Mouse (Mus musculus) Muller cell, postnatal 12 days (primary cell): ENCODE results near the gene Gm32742.

Source experiments
- DNase-seq: peaks from one replicate; pipeline ENCODE4 v3.0.0-alpha.2; 2015; ENCODE audit errors: inconsistent ontology term

Gene Gm32742

DNA sequence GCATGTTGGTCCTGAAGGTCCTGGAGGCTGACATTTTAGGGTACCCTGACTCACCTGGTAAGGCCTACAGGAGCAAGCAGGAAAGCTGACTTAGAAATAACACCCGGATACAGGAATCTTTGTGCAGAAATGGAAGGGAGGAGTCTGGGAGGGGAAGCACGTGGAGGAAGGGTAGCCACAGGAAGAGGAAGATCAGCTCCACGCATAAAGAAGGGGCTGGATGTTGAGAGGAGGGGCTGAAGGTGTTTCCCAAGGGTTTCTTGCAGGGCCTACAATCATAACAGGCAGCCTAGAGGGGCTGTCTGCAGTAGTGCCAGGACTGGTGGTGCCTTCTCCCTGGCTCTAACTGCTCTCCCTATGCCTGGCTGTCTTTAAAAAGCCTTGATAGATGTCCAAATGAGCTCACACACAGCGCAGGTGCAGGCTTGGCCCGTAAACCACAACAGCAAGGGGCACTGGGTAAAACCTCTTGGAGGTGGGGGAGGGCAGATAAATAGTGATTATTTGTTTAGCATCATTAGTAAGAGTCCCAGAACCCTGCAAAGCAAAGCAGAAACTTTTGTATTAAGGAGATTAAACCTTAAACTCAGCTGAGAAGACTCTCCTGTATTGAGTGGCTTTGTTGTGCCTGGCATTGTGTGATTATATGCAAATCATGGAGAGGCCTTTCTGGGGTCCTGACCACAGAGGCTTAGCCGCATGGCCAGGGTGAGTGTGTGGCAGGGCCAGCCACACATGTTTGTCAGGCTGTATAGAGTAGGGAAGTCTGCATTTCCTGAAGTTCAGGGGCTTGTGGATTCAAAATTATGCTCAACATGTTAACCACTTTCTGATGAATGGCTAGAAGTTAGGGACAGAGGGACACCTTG lies at the start of gene Gm32742:
Gm32742 (minus strand) TSS at position 206 of the 869 bp plus-strand sequence.
- DNase-seq, result no peak

- no peak for DNase-seq
These were observed 48.5 kb upstream of the Gm32742 start for GRCm38 (mm10) chr9:51213729-51214237.

- no peak for DNase-seq
These were observed 47.9 kb upstream of the Gm32742 start, which contains the start of gene Pou2af1 for GRCm38 (mm10) chr9:51213023-51213728. Gene Pou2af1 (plus strand): TSS chr9:51213708.

DNA sequence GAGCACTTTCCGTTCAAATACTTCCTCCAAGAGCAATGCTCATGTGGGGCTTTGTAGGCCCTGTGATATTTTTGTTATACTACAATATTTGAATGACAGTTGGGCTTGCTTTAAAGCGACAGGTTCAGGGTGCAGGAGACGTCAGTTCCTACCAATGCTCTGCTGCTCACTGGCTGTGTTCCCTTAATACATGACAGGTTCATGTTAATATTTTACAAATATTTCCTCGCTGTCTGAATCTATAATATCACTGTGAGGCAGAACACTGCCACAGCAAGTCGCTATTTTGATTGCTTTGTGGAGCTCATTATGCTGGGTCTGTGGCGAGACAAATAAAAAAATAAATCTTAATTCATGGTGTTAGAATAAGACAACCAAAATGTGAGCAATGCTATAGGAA lies 45.9 kb upstream of the Gm32742 start:
- no peak for DNase-seq

GRCm38 (mm10) chr9:51208974-51209332 lies 43.6 kb upstream of the Gm32742 start:
- no peak for DNase-seq

- DNase-seq, result no peak
These were observed 29.5 kb upstream of the Gm32742 start for GRCm38 (mm10) chr9:51194790-51195189.

DNA sequence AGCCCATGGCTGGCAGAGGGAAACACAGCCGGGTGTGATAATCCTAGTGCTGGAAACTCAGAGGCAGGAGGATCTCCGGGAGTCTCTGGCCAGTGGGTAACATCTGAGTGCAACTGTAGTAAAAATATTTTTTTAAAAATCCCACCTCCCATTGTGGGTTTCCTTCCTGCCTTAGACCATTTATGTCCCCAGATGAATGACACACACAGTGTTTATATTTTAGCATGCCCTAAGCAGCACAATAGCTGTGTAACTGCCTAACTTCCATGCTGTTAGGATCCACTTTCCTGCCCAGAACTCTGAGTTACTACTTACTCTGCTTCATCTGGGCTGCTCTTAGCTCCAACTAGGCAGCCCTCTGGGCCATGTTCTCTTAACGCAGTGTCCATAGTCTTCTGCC lies 25.3 kb upstream of the Gm32742 start:
- no peak for DNase-seq

DNA sequence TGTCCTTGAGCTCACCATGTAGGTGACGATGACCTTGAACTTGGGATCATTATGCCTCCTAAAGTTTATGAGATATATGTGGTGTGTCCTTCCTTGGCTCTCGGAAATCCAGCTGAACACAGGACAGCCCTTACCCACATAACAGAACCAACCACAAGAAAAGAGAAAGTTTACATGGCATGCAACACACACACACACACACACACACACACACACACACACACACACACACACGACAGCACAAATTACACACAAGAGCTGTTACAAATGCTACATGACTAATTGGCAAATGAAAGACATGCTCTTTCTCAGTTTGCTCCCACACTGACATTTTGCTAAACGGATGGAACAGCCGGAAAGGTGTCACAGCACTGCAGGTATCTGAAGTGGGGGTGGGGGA lies 20.6 kb upstream of the Gm32742 start:
- no peak for DNase-seq

- DNase-seq, result no peak
These were observed 20.1 kb upstream of the Gm32742 start for GRCm38 (mm10) chr9:51185386-51185785.

DNA sequence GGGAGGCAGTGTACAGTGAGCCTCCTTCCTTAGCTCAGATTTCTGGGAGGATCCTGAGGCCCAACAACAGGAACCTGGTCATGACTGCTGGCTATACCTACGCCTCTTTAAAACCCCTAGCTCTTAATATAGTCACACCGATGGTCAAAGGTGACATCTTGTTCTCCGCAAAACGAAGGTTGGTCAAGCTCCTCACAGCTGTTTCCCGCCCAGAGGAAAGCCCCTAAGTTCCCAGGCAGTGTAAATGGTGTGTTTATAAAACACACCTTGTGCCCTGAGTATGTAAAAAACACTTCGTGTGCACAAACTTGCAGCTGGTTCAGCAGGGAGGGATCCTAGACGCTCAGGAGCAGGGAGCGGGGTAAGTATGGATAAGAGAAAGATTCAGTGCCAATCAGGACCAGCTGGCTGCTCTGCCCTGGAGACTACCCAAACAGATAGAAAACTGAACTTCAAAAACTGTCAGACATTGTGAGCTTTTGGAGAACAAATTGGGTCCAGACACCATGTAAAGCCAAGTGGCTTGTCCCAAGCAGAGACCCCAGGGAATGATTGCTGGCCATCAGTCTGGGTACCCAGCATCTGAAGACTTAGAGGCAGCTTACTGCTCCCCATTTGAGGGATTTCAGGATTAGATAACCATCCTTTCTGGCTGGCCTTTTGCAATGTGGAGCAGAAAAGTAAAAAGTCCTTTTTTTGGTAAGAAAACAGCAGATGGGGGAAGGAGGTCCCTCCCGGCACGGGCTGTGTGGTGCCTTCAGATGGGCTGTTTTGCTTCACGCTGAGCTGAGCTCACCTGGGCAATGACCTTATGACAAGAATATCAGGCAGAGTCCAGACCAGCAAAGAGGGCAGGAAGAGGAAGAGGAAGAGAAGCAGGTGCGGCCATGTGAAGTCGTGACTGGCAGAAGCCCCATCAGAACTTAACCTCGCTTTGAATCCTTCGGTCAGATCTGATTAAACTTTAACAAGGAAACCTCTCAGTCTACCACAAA lies 17.7 kb upstream of the Gm32742 start:
- DNase-seq, result no peak

DNA sequence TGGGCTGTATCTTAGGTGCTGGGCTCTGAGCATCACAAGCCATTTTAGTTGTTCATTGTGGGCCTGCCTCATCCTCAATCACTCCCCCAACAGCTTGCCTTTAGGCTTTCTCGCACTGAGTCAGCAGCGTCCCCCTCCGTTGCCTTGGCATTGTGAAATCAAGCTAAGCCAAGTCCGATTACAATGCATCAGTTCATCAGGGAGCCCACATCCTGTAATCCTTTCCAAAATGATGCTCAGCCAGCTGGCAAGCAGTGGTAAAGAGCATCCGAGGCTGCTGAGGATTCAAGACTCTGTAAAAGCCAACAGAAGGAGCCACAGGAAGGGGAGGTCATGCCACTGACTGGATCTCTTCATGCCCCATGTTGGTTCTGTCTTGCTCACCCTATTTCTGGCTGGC lies 15.3 kb upstream of the Gm32742 start:
- peak; percentile 95 for DNase-seq

GRCm38 (mm10) chr9:51178297-51178696 lies 13.0 kb upstream of the Gm32742 start:
- DNase-seq, result no peak

DNA sequence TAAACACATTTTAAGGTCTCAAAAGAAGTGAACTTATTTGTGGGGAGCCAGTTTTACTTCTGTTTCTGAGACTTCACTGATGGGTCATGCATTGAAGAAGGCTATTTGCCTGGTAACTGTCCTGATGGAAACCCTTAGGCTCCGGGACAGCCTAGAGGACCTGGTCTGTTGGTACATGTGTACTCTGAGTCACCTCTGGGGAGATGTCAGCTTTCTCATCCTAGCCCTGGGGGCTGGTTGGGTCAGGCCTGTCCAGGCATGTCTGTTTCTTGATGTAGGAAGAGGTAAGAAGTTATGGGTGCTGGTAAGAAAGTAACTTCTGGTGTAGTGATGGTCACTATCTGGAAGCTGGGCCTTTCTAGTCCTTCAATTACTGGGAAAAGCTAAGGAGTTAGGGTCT lies 10.4 kb upstream of the Gm32742 start:
- DNase-seq, result no peak

DNA sequence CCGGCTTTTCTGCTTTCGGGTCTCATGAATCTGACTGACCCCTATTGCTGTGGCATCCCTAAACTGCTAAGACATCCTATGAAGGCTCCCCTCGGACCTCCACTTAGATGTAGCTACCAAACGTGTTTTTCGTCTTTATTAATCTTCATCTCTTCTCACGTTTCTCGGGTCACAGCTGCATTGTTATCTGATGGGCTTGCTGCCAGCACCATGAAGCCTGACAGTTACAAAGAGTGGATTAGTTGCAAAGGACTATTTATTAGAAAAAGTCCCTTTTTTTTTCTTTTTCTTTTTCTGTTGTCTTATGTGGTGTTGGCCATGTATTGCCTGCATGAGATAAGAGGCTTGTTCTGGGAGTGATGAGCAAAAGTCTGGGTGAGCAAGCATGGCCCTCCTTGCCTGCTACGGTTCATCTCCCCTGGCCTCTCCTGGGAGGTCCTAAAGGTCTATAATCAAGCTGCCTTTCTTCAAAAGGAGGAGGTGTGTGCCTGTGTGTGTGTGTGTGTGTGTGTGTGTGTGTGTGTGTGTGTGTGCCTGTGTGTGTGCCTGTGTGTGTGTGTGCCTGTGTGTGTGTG lies 9.7 kb upstream of the Gm32742 start:
- no peak for DNase-seq

DNA sequence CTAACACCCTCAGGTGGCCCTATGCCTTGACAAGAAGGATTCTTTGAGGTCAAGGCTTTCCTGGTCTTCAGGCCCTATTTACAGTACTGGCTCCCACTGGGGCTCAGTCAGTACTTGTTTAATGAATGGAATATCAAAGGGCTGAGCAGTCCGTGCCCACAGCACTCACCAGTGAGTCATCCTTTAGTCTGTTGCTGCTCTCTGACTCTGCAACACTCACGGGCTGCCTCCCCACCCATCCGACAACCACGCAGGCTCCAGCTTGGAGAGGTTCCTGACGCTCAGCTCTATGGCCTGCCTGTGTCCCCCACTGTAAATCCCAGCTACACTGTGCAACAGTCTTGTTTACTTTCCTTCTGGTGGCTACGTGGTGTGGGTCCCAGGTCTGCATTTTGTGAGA lies 5.0 kb upstream of the Gm32742 start:
- peak; percentile 83 for DNase-seq

GRCm38 (mm10) chr9:51169133-51169532 lies 3.8 kb upstream of the Gm32742 start:
- no peak for DNase-seq

DNA sequence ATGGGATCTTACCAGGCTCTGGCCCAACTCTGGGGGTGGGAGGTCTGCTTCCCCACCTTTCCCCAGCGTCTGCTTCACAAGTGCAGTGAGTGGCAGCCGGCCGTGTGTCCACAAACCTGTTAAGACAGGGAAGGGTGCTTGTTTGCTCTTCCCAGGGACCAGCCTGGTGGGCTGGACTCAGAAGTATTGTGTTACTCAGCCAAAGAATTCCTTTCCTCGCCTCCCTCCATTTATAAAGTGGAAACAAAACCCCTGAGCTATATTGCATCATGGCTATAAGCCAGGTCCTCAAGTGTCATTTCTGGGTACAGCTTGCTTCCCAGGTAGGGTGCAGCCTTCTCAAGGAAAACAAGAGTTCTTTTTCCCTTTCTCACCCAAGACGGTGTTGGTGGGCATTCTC lies 3.4 kb upstream of the Gm32742 start:
- no peak for DNase-seq

- DNase-seq, result no peak
These were observed 2.6 kb upstream of the Gm32742 start for GRCm38 (mm10) chr9:51167954-51168353.

DNA sequence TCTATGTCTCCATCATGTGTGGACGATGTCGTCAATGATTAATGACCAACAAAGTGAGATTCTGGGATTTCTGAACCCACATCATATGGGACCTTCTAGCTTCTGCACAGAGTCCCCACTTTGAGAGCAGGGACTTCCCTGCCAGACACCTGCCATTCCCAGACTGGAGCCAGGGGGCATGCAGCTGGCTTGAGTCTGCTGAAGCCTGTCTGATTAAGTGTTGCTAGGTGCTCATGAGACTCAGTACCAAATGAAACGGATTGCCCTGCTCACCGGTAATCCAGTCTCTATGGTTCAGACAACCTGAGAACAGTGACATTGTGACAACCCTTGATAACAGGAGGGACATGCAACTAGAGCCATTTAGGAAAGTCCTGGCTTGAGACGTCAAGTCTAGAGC lies 1.3 kb downstream of the Gm32742 start:
- no peak for DNase-seq

DNA sequence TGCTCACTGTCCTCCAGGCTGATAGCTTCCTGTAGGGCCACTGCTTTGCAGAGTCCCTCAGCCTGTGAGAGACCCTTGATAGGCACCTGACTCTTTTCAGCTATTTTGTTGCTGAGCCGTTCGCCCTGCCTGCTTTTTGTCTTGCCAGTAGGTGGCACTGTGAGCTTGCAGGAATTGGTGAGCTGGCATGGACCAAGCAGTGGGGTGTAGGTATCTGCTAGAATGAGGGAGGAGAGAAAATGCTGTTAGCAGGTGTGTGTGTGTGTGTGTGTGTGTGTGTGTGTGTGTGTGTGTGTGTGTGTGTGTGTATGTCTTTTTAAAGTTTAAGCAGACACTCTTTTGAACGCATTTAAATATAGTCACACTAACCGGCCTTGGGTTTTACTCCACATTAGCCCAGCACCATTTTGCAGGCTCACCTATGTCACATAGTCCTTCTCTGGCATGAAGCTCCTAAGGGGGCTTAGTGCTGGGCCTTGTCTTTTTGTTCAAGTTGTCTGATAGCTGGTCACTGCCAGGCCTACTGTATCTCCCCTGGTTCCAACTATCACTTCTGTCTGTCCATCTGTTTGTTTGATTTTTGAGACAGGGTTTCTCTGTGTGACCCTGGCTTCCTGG lies 3.4 kb downstream of the Gm32742 start:
- DNase-seq, result peak; percentile 45
